Mouse (Mus musculus): ENCODE results near the gene Kif26a. TPM values are rescaled to one million over a fixed set of nuclear protein-coding genes. Genes with fewer than 3 reads are reported as not detected.

The Kif26a gene
- polyA plus RNA-seq, 1 experiment: not detected

GRCm38 (mm10) chr12:112143833-112144201 lies 2.2 kb upstream of the Kif26a start:
- H3K4me1 ChIP-seq (ENCODE audit: control insufficient read depth): peaks cover 9% of the 10 kb centered on the region
- no peak overlapping the region for H3K4me3 ChIP-seq (replicated peaks)
- peaks cover 70% of the 10 kb centered on the region for H3K27me3 ChIP-seq (ENCODE audit: control insufficient read depth)
- no peaks in the 10 kb centered on the region for H3K36me3 ChIP-seq (ENCODE audit: control insufficient read depth)
- TF ChIP-seq GATA1 (IDR thresholded peaks at IDR 0.05; ENCODE audit: low read length) (no peak), TAL1 (IDR thresholded peaks at IDR 0.05; ENCODE audit: low read length) (no peak)
- H3K9me3 ChIP-seq (ENCODE audit: control insufficient read depth, low read length): no peaks in the 10 kb centered on the region

DNA sequence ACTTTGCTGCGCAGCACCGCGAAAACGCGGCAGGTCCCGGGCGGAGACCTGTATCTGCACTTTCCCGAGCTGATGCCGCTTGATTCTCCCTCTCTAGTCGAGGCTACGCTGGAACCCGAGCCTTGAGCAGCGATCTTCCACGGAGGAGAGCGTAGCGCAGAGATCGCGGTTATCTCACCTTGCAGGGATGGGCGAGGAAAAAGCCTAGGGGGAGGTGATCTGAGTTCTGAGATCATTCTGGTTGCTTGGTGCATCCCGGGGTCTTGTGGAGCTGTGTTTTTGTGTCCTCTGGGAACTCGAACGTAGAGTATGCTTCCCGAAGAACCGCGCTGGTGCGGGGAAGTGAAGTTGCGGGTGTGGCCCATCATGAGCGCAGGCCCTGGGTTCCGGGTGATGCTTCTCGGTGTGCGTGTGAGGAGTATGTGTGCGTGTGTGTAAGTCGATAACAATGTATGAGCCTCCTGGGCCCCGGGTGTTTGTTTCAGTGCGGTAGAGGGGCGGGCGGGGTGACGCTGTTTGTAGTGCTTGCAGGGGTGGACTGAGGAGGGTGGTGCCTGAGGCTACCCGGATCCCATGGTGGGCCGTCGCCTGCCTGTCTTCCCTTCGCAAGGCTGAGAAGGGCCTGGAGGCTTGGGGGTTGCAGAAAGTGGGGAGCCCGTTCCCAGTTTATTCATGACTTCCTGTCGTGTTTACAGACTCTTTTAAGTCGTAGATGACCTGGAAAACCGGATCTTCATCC lies 1.5 kb upstream of the Kif26a start:
- Histone ChIP-seq H3K9me3 (ENCODE audit: control insufficient read depth, low read length) (no peaks in the 10 kb centered on the region), H3K27me3 (ENCODE audit: control insufficient read depth) (peaks cover 70% of the 10 kb centered on the region), H3K36me3 (ENCODE audit: control insufficient read depth) (no peaks in the 10 kb centered on the region), H3K4me1 (ENCODE audit: control insufficient read depth) (peaks cover 9% of the 10 kb centered on the region), H3K4me3 (replicated peaks) (no peak overlapping the region)
- TF ChIP-seq TAL1 (IDR thresholded peaks at IDR 0.05; ENCODE audit: low read length): no peak
- no peak for TF ChIP-seq GATA1 (IDR thresholded peaks at IDR 0.05; ENCODE audit: low read length)

GRCm38 (mm10) chr12:112145211-112145874 lies 665 bp upstream of the Kif26a start:
- TF ChIP-seq GATA1 (IDR thresholded peaks at IDR 0.05; ENCODE audit: low read length): no peak
- no peak for TF ChIP-seq TAL1 (IDR thresholded peaks at IDR 0.05; ENCODE audit: low read length)
- H3K9me3 ChIP-seq (ENCODE audit: control insufficient read depth, low read length): no peaks in the 10 kb centered on the region
- no peaks in the 10 kb centered on the region for H3K36me3 ChIP-seq (ENCODE audit: control insufficient read depth)
- H3K27me3 ChIP-seq (ENCODE audit: control insufficient read depth): peaks cover 70% of the 10 kb centered on the region
- no peak overlapping the region for H3K4me3 ChIP-seq (replicated peaks)
- H3K4me1 ChIP-seq (ENCODE audit: control insufficient read depth): peaks cover 9% of the 10 kb centered on the region

GRCm38 (mm10) chr12:112147365-112147764 lies 1.4 kb downstream of the Kif26a start:
- H3K4me3 ChIP-seq (replicated peaks): no peak overlapping the region
- peaks cover 9% of the 10 kb centered on the region for H3K4me1 ChIP-seq (ENCODE audit: control insufficient read depth)
- TF ChIP-seq GATA1 (IDR thresholded peaks at IDR 0.05; ENCODE audit: low read length): no peak
- no peak for TF ChIP-seq TAL1 (IDR thresholded peaks at IDR 0.05; ENCODE audit: low read length)

GRCm38 (mm10) chr12:112150011-112150410 lies 4.0 kb downstream of the Kif26a start:
- H3K36me3 ChIP-seq (ENCODE audit: control insufficient read depth): no peaks in the 10 kb centered on the region
- peaks cover 9% of the 10 kb centered on the region for H3K4me1 ChIP-seq (ENCODE audit: control insufficient read depth)
- no peaks in the 10 kb centered on the region for H3K9me3 ChIP-seq (ENCODE audit: control insufficient read depth, low read length)
- no peak overlapping the region for H3K4me3 ChIP-seq (replicated peaks)
- TF ChIP-seq TAL1 (IDR thresholded peaks at IDR 0.05; ENCODE audit: low read length): no peak
- no peak for TF ChIP-seq GATA1 (IDR thresholded peaks at IDR 0.05; ENCODE audit: low read length)
- peaks cover 31% of the 10 kb centered on the region for H3K27me3 ChIP-seq (ENCODE audit: control insufficient read depth)

More at GRCm38 (mm10) chr12:112147365-112147764, 1.4 kb downstream of the Kif26a start:
- Histone ChIP-seq H3K27me3 (ENCODE audit: control insufficient read depth) (peaks cover 58% of the 10 kb centered on the region), H3K36me3 (ENCODE audit: control insufficient read depth) (no peaks in the 10 kb centered on the region), H3K9me3 (ENCODE audit: control insufficient read depth, low read length) (no peaks in the 10 kb centered on the region)

DNA sequence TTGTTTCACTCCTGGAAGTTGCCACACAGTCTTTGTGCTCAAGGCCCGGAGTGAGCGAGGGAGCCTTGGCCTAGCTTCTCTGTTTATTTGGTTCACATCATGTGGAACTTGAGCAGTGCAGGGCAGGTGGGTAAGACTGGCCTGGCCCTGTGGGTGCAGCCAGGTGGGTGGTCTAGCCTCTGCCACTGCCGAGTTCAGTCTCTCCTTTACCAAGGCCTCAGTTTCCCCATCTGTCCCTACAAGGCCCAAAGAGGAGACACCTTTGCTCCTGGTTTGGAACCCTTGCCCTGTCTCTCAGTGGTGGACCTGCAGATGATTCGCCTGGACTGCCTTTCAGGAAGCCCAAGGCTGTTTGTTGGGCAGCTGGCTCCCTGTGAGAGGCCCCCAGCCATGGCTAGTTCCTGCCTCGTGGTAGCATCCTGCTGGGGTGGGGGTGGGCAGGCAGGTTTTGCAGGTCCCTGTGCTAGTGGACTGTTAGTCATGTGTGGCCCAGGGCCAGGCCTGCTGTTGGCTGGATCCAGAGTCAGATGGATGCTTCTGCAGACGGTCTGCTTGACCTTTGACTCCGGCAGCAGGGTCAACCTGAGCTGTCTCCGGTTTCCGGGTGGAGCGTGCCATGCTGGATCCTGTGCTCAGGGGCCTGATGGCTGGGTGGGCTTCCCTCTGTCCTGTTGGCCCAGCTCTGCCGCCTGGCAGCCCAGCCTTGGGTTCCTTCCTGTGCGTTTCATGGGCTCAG lies 5.4 kb downstream of the Kif26a start:
- Histone ChIP-seq H3K27me3 (ENCODE audit: control insufficient read depth) (peaks cover 17% of the 10 kb centered on the region), H3K9me3 (ENCODE audit: control insufficient read depth, low read length) (no peaks in the 10 kb centered on the region), H3K4me3 (replicated peaks) (no peak overlapping the region), H3K4me1 (ENCODE audit: control insufficient read depth) (no peaks in the 10 kb centered on the region), H3K36me3 (ENCODE audit: control insufficient read depth) (no peaks in the 10 kb centered on the region)
- no peak for TF ChIP-seq GATA1 (IDR thresholded peaks at IDR 0.05; ENCODE audit: low read length)
- TF ChIP-seq TAL1 (IDR thresholded peaks at IDR 0.05; ENCODE audit: low read length): no peak

- no peaks in the 10 kb centered on the region for H3K4me1 ChIP-seq (ENCODE audit: control insufficient read depth)
- peaks cover 11% of the 10 kb centered on the region for H3K27me3 ChIP-seq (ENCODE audit: control insufficient read depth)
- no peaks in the 10 kb centered on the region for H3K36me3 ChIP-seq (ENCODE audit: control insufficient read depth)
- H3K9me3 ChIP-seq (ENCODE audit: control insufficient read depth, low read length): no peaks in the 10 kb centered on the region
- TF ChIP-seq GATA1 (IDR thresholded peaks at IDR 0.05; ENCODE audit: low read length): no peak
- no peak for TF ChIP-seq TAL1 (IDR thresholded peaks at IDR 0.05; ENCODE audit: low read length)
- no peak overlapping the region for H3K4me3 ChIP-seq (replicated peaks)
Measured at GRCm38 (mm10) chr12:112151980-112152362, 6.0 kb downstream of the Kif26a start.

GRCm38 (mm10) chr12:112153597-112153996 lies 7.6 kb downstream of the Kif26a start:
- Histone ChIP-seq H3K27me3 (ENCODE audit: control insufficient read depth) (no peaks in the 10 kb centered on the region), H3K4me3 (replicated peaks) (no peak overlapping the region), H3K36me3 (ENCODE audit: control insufficient read depth) (no peaks in the 10 kb centered on the region), H3K4me1 (ENCODE audit: control insufficient read depth) (no peaks in the 10 kb centered on the region), H3K9me3 (ENCODE audit: control insufficient read depth, low read length) (no peaks in the 10 kb centered on the region)
- no peak for TF ChIP-seq GATA1 (IDR thresholded peaks at IDR 0.05; ENCODE audit: low read length)
- TF ChIP-seq TAL1 (IDR thresholded peaks at IDR 0.05; ENCODE audit: low read length): no peak

GRCm38 (mm10) chr12:112154476-112154875 lies 8.5 kb downstream of the Kif26a start:
- Histone ChIP-seq H3K36me3 (ENCODE audit: control insufficient read depth) (no peaks in the 10 kb centered on the region), H3K4me1 (ENCODE audit: control insufficient read depth) (no peaks in the 10 kb centered on the region), H3K4me3 (replicated peaks) (no peak overlapping the region), H3K27me3 (ENCODE audit: control insufficient read depth) (no peaks in the 10 kb centered on the region), H3K9me3 (ENCODE audit: control insufficient read depth, low read length) (no peaks in the 10 kb centered on the region)
- TF ChIP-seq TAL1 (IDR thresholded peaks at IDR 0.05; ENCODE audit: low read length) (no peak), GATA1 (IDR thresholded peaks at IDR 0.05; ENCODE audit: low read length) (no peak)

Data from erythroblast, embryonic 14.5 days (primary cell).